Mouse (Mus musculus) limb, embryonic 11.5 days (tissue): ENCODE data around the gene Cog7. TPM values are rescaled to one million over a fixed set of nuclear protein-coding genes. Genes with fewer than 3 reads are reported as not detected.

Experiments used
- ATAC-seq: fragments of 200-750 bp; cut with Nextera tagmentation; 2 replicates; pipeline ENCODE4 v1.8.0; 2017; ENCODE audit warnings: low read depth; ENCODE audit not compliant: insufficient number of reproducible peaks, low FRiP score, low TSS enrichment
- DNase-seq: peaks from one replicate; pipeline ENCODE4 v3.0.0-alpha.2; 2015; ENCODE audit warnings: low spot score
- H3K27ac ChIP-seq: fragments of 300-500 bp; sonication (generic); replicated peaks from 2 replicates; pipeline ENCODE4 v1.5.1; 2014; ENCODE audit warnings: low read depth, mild to moderate bottlenecking, low read length
- H3K27me3 ChIP-seq: fragments of 300-500 bp; sonication (generic); 2 replicates; pipeline ENCODE4 v1.6.1; 2014; ENCODE audit warnings: mild to moderate bottlenecking, low read length, mixed read lengths; ENCODE audit not compliant: control insufficient read depth, insufficient read depth
- H3K36me3 ChIP-seq: fragments of 300-500 bp; sonication (generic); 2 replicates; pipeline ENCODE4 v1.6.1; 2014; ENCODE audit warnings: mild to moderate bottlenecking, low read length, moderate library complexity, mixed read lengths; ENCODE audit not compliant: control insufficient read depth, insufficient read depth
- H3K4me1 ChIP-seq: fragments of 300-500 bp; sonication (generic); 2 replicates; pipeline ENCODE4 v1.6.1; 2014; ENCODE audit warnings: low read length, mixed read lengths; ENCODE audit not compliant: control insufficient read depth, insufficient read depth
- H3K4me2 ChIP-seq: fragments of 300-500 bp; sonication (generic); 2 replicates; pipeline ENCODE4 v1.6.1; 2014; ENCODE audit warnings: low read depth, mild to moderate bottlenecking, moderate library complexity; ENCODE audit not compliant: severe bottlenecking
- H3K4me3 ChIP-seq: fragments of 300-500 bp; sonication (generic); 2 replicates; pipeline ENCODE4 v1.5.1; 2014; ENCODE audit warnings: low read depth, low read length
- H3K9ac ChIP-seq: fragments of 300-500 bp; sonication (generic); 2 replicates; pipeline ENCODE4 v1.6.1; 2014; ENCODE audit warnings: mild to moderate bottlenecking, low read length
- H3K9me3 ChIP-seq: fragments of 300-500 bp; sonication (generic); 2 replicates; pipeline ENCODE4 v1.6.1; 2016; ENCODE audit warnings: low read length; ENCODE audit not compliant: control insufficient read depth
- WGBS: fragments of 180-500 bp; shearing (Covaris S2); extraction: QIAGEN DNeasy Blood & Tissue Kit; methylation state at CpG from one replicate; pipeline ENCODE4 v1.1.7; 2014; 5-methylcytosine and 5-hydroxymethylcytosine counted together
- polyA plus RNA-seq: library from polyadenylated mRNA; unstranded; fragments of >200 nt; fragmentation: Nextera tagmentation; extraction: Ambion mirVana; gene quantifications from 2 replicates; pipeline ENCODE4 v1.2.1, GENCODE M21; 2014

Gene Cog7
- polyA plus RNA-seq, 1 experiment from 2014 or later, result 20.8 TPM

GRCm38 (mm10) chr7:121966169-121966568, 15.3 kb downstream of the Cog7 start:
- Histone ChIP-seq H3K4me3 (no peak overlapping the region), H3K36me3 (peaks cover 2% of the 10 kb centered on the region; the same call in 1 of the 2 replicates), H3K4me2 (no peak overlapping the region), H3K9ac (no peak overlapping the region), H3K27ac (no peak overlapping the region), H3K9me3 (no peaks in the 10 kb centered on the region), H3K27me3 (no peaks in the 10 kb centered on the region), H3K4me1 (no peaks in the 10 kb centered on the region)
- 97% methylated on average over 7 of the region's 7 CpGs for WGBS
- DNase-seq, result no peak
- no peak for ATAC-seq

- 65% methylated on average over 6 of the region's 6 CpGs for WGBS
- no peaks in the 10 kb centered on the region for H3K9me3 ChIP-seq
- H3K27ac ChIP-seq, result no peak overlapping the region
- H3K27me3 ChIP-seq, result no peaks in the 10 kb centered on the region
- H3K4me3 ChIP-seq, result no peak overlapping the region
- H3K4me2 ChIP-seq, result no peak overlapping the region
- peaks cover 2% of the 10 kb centered on the region; the same call in 1 of the 2 replicates for H3K36me3 ChIP-seq
- DNase-seq (peak; percentile 38), ATAC-seq (no peak)
- no peaks in the 10 kb centered on the region for H3K4me1 ChIP-seq
- no peak overlapping the region for H3K9ac ChIP-seq
These were observed 17.6 kb downstream of the Cog7 start for GRCm38 (mm10) chr7:121963883-121964398.

GRCm38 (mm10) chr7:121962571-121962959, 18.9 kb downstream of the Cog7 start:
- H3K4me1 ChIP-seq, result no peaks in the 10 kb centered on the region
- H3K9me3 ChIP-seq, result no peaks in the 10 kb centered on the region
- no peak overlapping the region for H3K9ac ChIP-seq
- 77% methylated on average over 3 of the region's 3 CpGs for WGBS
- DNase-seq (no peak), ATAC-seq (no peak)
- H3K4me3 ChIP-seq, result no peak overlapping the region
- peaks cover 2% of the 10 kb centered on the region; the same call in 1 of the 2 replicates for H3K36me3 ChIP-seq
- no peak overlapping the region for H3K27ac ChIP-seq
- H3K4me2 ChIP-seq, result no peak overlapping the region
- no peaks in the 10 kb centered on the region for H3K27me3 ChIP-seq

GRCm38 (mm10) chr7:121961913-121962570, 19.5 kb downstream of the Cog7 start:
- no peak for ATAC-seq
- H3K4me1 ChIP-seq, result no peaks in the 10 kb centered on the region
- no peak for DNase-seq
- no peak overlapping the region for H3K27ac ChIP-seq
- no peak overlapping the region for H3K4me3 ChIP-seq
- no peaks in the 10 kb centered on the region for H3K27me3 ChIP-seq
- H3K9me3 ChIP-seq, result no peaks in the 10 kb centered on the region
- WGBS, result 93% methylated on average over 7 of the region's 7 CpGs
- H3K4me2 ChIP-seq, result no peak overlapping the region
- peaks cover 2% of the 10 kb centered on the region; the same call in 1 of the 2 replicates for H3K36me3 ChIP-seq
- no peak overlapping the region for H3K9ac ChIP-seq

GRCm38 (mm10) chr7:121955802-121956201, 25.7 kb downstream of the Cog7 start:
- ATAC-seq (0 out of 2 replicates have a peak, but pooled peaks have one; percentile 56), DNase-seq (peak; percentile 58)
- H3K27me3 ChIP-seq, result no peaks in the 10 kb centered on the region
- no peaks in the 10 kb centered on the region for H3K9me3 ChIP-seq
- H3K9ac ChIP-seq, result no peak overlapping the region
- 24% methylated on average over 12 of the region's 12 CpGs for WGBS
- H3K4me3 ChIP-seq, result no peak overlapping the region
- peaks cover 8% of the 10 kb centered on the region; the same call in 1 of the 2 replicates for H3K4me1 ChIP-seq
- H3K36me3 ChIP-seq, result peaks cover 4% of the 10 kb centered on the region; the same call in 1 of the 2 replicates
- peak overlapping the region; percentile 66 for H3K27ac ChIP-seq
- no peak overlapping the region for H3K4me2 ChIP-seq

- Histone ChIP-seq H3K36me3 (peaks cover 6% of the 10 kb centered on the region; the same call in 1 of the 2 replicates), H3K9ac (no peak overlapping the region), H3K27me3 (no peaks in the 10 kb centered on the region), H3K9me3 (no peaks in the 10 kb centered on the region), H3K27ac (peak overlapping the region; percentile 66), H3K4me3 (no peak overlapping the region), H3K4me1 (peaks cover 8% of the 10 kb centered on the region; the same call in 1 of the 2 replicates), H3K4me2 (no peak overlapping the region)
- peak; percentile 45 for DNase-seq
- ATAC-seq, result peak; percentile 69
- WGBS, result 45% methylated on average over 11 of the region's 11 CpGs
These were observed 26.4 kb downstream of the Cog7 start for GRCm38 (mm10) chr7:121954891-121955669.

- H3K36me3 ChIP-seq, result peaks cover 3% of the 10 kb centered on the region; the same call in 1 of the 2 replicates
- no peak overlapping the region for H3K9ac ChIP-seq
- no peak for DNase-seq
- no peak overlapping the region for H3K4me3 ChIP-seq
- no peaks in the 10 kb centered on the region for H3K4me1 ChIP-seq
- WGBS, result 76% methylated on average over 4 of the region's 4 CpGs
- H3K27me3 ChIP-seq, result no peaks in the 10 kb centered on the region
- no peak for ATAC-seq
- H3K27ac ChIP-seq, result no peak overlapping the region
- H3K4me2 ChIP-seq, result no peak overlapping the region
- H3K9me3 ChIP-seq, result no peaks in the 10 kb centered on the region
These were observed 34.0 kb downstream of the Cog7 start for GRCm38 (mm10) chr7:121947513-121947912.

GRCm38 (mm10) chr7:121946196-121946595, 35.3 kb downstream of the Cog7 start:
- peaks cover 3% of the 10 kb centered on the region; the same call in 1 of the 2 replicates for H3K36me3 ChIP-seq
- ATAC-seq, result no peak
- H3K27ac ChIP-seq, result no peak overlapping the region
- no peak overlapping the region for H3K9ac ChIP-seq
- no peak overlapping the region for H3K4me2 ChIP-seq
- WGBS, result 83% methylated on average over 5 of the region's 5 CpGs
- H3K9me3 ChIP-seq, result no peaks in the 10 kb centered on the region
- no peaks in the 10 kb centered on the region for H3K27me3 ChIP-seq
- no peaks in the 10 kb centered on the region for H3K4me1 ChIP-seq
- DNase-seq, result no peak
- H3K4me3 ChIP-seq, result no peak overlapping the region
